Mouse (Mus musculus): ENCODE results near the gene Gnaz. TPM values are rescaled to one million over a fixed set of nuclear protein-coding genes. Genes with fewer than 3 reads are reported as not detected.
A peak's percentile ranks its signal among the peaks of the same experiment; 100 is the strongest.

The Gnaz gene
- polyA plus RNA-seq, 1 experiment from 2014 or later = 6.0 TPM

- 88% methylated on average over 1 of the region's 1 CpGs for WGBS
- Histone ChIP-seq H3K27ac (ENCODE audit: low read depth, low read length) (no peak overlapping the region), H3K9ac (ENCODE audit: low read depth, low read length) (no peak overlapping the region), H3K27me3 (ENCODE audit: control insufficient read depth, insufficient read depth, low read length) (no peaks in the 10 kb centered on the region), H3K36me3 (ENCODE audit: control insufficient read depth, insufficient read depth, low read length) (no peaks in the 10 kb centered on the region), H3K4me2 (replicated peaks; ENCODE audit: low read depth, low read length) (no peak overlapping the region), H3K4me3 (ENCODE audit: low read length) (no peak overlapping the region), H3K9me3 (ENCODE audit: control insufficient read depth, low read length) (no peaks in the 10 kb centered on the region), H3K4me1 (ENCODE audit: control insufficient read depth, insufficient read depth, low read length) (no peaks in the 10 kb centered on the region)
- no peak for ATAC-seq (ENCODE audit: low FRiP score, low TSS enrichment)
Measured at GRCm38 (mm10) chr10:74940795-74941194, 26.2 kb upstream of the Gnaz start.

GRCm38 (mm10) chr10:74952830-74953443, 14.0 kb upstream of the Gnaz start:
- Histone ChIP-seq H3K27ac (ENCODE audit: low read depth, low read length) (no peak overlapping the region), H3K4me1 (ENCODE audit: control insufficient read depth, insufficient read depth, low read length) (no peaks in the 10 kb centered on the region), H3K36me3 (ENCODE audit: control insufficient read depth, insufficient read depth, low read length) (no peaks in the 10 kb centered on the region), H3K27me3 (ENCODE audit: control insufficient read depth, insufficient read depth, low read length) (no peaks in the 10 kb centered on the region), H3K9ac (ENCODE audit: low read depth, low read length) (no peak overlapping the region), H3K4me2 (replicated peaks; ENCODE audit: low read depth, low read length) (no peak overlapping the region), H3K4me3 (ENCODE audit: low read length) (no peak overlapping the region), H3K9me3 (ENCODE audit: control insufficient read depth, low read length) (no peaks in the 10 kb centered on the region)
- ATAC-seq (ENCODE audit: low FRiP score, low TSS enrichment) = no peak
- WGBS = 55% methylated on average over 9 of the region's 9 CpGs

GRCm38 (mm10) chr10:74964380-74964779, 2.6 kb upstream of the Gnaz start:
- H3K4me2 ChIP-seq (replicated peaks; ENCODE audit: low read depth, low read length) = no peak overlapping the region
- no peaks in the 10 kb centered on the region for H3K36me3 ChIP-seq (ENCODE audit: control insufficient read depth, insufficient read depth, low read length)
- no peak overlapping the region for H3K27ac ChIP-seq (ENCODE audit: low read depth, low read length)
- WGBS = 76% methylated on average over 1 of the region's 1 CpGs
- no peak for ATAC-seq (ENCODE audit: low FRiP score, low TSS enrichment)
- H3K9me3 ChIP-seq (ENCODE audit: control insufficient read depth, low read length) = no peaks in the 10 kb centered on the region
- no peaks in the 10 kb centered on the region for H3K27me3 ChIP-seq (ENCODE audit: control insufficient read depth, insufficient read depth, low read length)
- peaks cover 20% of the 10 kb centered on the region for H3K4me1 ChIP-seq (ENCODE audit: control insufficient read depth, insufficient read depth, low read length)
- H3K4me3 ChIP-seq (ENCODE audit: low read length) = no peak overlapping the region
- H3K9ac ChIP-seq (ENCODE audit: low read depth, low read length) = no peak overlapping the region

- Histone ChIP-seq H3K9me3 (ENCODE audit: control insufficient read depth, low read length) (no peaks in the 10 kb centered on the region), H3K4me1 (ENCODE audit: control insufficient read depth, insufficient read depth, low read length) (peaks cover 20% of the 10 kb centered on the region), H3K36me3 (ENCODE audit: control insufficient read depth, insufficient read depth, low read length) (no peaks in the 10 kb centered on the region), H3K9ac (ENCODE audit: low read depth, low read length) (peak overlapping the region; percentile 60), H3K4me3 (ENCODE audit: low read length) (peak overlapping the region; percentile 67), H3K27me3 (ENCODE audit: control insufficient read depth, insufficient read depth, low read length) (no peaks in the 10 kb centered on the region), H3K27ac (ENCODE audit: low read depth, low read length) (no peak overlapping the region), H3K4me2 (replicated peaks; ENCODE audit: low read depth, low read length) (peak overlapping the region; percentile 94)
- ATAC-seq (ENCODE audit: low FRiP score, low TSS enrichment) = no peak; the same call in 1 of the 2 replicates
- WGBS = 4% methylated on average over 25 of the region's 25 CpGs
Measured at GRCm38 (mm10) chr10:74967651-74968267, 782 bp downstream of the Gnaz start.

- Histone ChIP-seq H3K36me3 (ENCODE audit: control insufficient read depth, insufficient read depth, low read length) (no peaks in the 10 kb centered on the region), H3K27ac (ENCODE audit: low read depth, low read length) (no peak overlapping the region), H3K4me3 (ENCODE audit: low read length) (no peak overlapping the region), H3K9me3 (ENCODE audit: control insufficient read depth, low read length) (no peaks in the 10 kb centered on the region), H3K9ac (ENCODE audit: low read depth, low read length) (no peak overlapping the region), H3K27me3 (ENCODE audit: control insufficient read depth, insufficient read depth, low read length) (no peaks in the 10 kb centered on the region), H3K4me1 (ENCODE audit: control insufficient read depth, insufficient read depth, low read length) (peaks cover 20% of the 10 kb centered on the region), H3K4me2 (replicated peaks; ENCODE audit: low read depth, low read length) (no peak overlapping the region)
- 88% methylated on average over 2 of the region's 2 CpGs for WGBS
- no peak for ATAC-seq (ENCODE audit: low FRiP score, low TSS enrichment)
Measured at GRCm38 (mm10) chr10:74969266-74969665, 2.3 kb downstream of the Gnaz start.

- peaks cover 9% of the 10 kb centered on the region for H3K4me1 ChIP-seq (ENCODE audit: control insufficient read depth, insufficient read depth, low read length)
- no peak overlapping the region for H3K27ac ChIP-seq (ENCODE audit: low read depth, low read length)
- WGBS = 65% methylated on average over 6 of the region's 6 CpGs
Measured at GRCm38 (mm10) chr10:74973026-74973425, 6.0 kb downstream of the Gnaz start.

GRCm38 (mm10) chr10:74975626-74976025, 8.6 kb downstream of the Gnaz start:
- Histone ChIP-seq H3K36me3 (ENCODE audit: control insufficient read depth, insufficient read depth, low read length) (no peaks in the 10 kb centered on the region), H3K4me2 (replicated peaks; ENCODE audit: low read depth, low read length) (no peak overlapping the region), H3K9ac (ENCODE audit: low read depth, low read length) (no peak overlapping the region), H3K27me3 (ENCODE audit: control insufficient read depth, insufficient read depth, low read length) (no peaks in the 10 kb centered on the region), H3K27ac (ENCODE audit: low read depth, low read length) (no peak overlapping the region), H3K9me3 (ENCODE audit: control insufficient read depth, low read length) (no peaks in the 10 kb centered on the region), H3K4me3 (ENCODE audit: low read length) (no peak overlapping the region), H3K4me1 (ENCODE audit: control insufficient read depth, insufficient read depth, low read length) (no peaks in the 10 kb centered on the region)
- WGBS = 81% methylated on average over 7 of the region's 7 CpGs
- no peak for ATAC-seq (ENCODE audit: low FRiP score, low TSS enrichment)

More at GRCm38 (mm10) chr10:74973026-74973425, 6.0 kb downstream of the Gnaz start:
- Histone ChIP-seq H3K4me3 (ENCODE audit: low read length) (no peak overlapping the region), H3K9ac (ENCODE audit: low read depth, low read length) (no peak overlapping the region), H3K27me3 (ENCODE audit: control insufficient read depth, insufficient read depth, low read length) (no peaks in the 10 kb centered on the region), H3K9me3 (ENCODE audit: control insufficient read depth, low read length) (no peaks in the 10 kb centered on the region), H3K36me3 (ENCODE audit: control insufficient read depth, insufficient read depth, low read length) (no peaks in the 10 kb centered on the region), H3K4me2 (replicated peaks; ENCODE audit: low read depth, low read length) (no peak overlapping the region)
- ATAC-seq (ENCODE audit: low FRiP score, low TSS enrichment) = no peak

GRCm38 (mm10) chr10:74976429-74976828, 9.5 kb downstream of the Gnaz start:
- Histone ChIP-seq H3K4me2 (replicated peaks; ENCODE audit: low read depth, low read length) (no peak overlapping the region), H3K27ac (ENCODE audit: low read depth, low read length) (no peak overlapping the region), H3K4me1 (ENCODE audit: control insufficient read depth, insufficient read depth, low read length) (no peaks in the 10 kb centered on the region), H3K36me3 (ENCODE audit: control insufficient read depth, insufficient read depth, low read length) (no peaks in the 10 kb centered on the region), H3K4me3 (ENCODE audit: low read length) (no peak overlapping the region), H3K27me3 (ENCODE audit: control insufficient read depth, insufficient read depth, low read length) (no peaks in the 10 kb centered on the region), H3K9ac (ENCODE audit: low read depth, low read length) (no peak overlapping the region), H3K9me3 (ENCODE audit: control insufficient read depth, low read length) (no peaks in the 10 kb centered on the region)
- ATAC-seq (ENCODE audit: low FRiP score, low TSS enrichment) = no peak
- WGBS = 85% methylated on average over 7 of the region's 7 CpGs

- no peak overlapping the region for H3K27ac ChIP-seq (ENCODE audit: low read depth, low read length)
- no peak for ATAC-seq (ENCODE audit: low FRiP score, low TSS enrichment)
- H3K9ac ChIP-seq (ENCODE audit: low read depth, low read length) = no peak overlapping the region
- no peak overlapping the region for H3K4me3 ChIP-seq (ENCODE audit: low read length)
- no peaks in the 10 kb centered on the region for H3K36me3 ChIP-seq (ENCODE audit: control insufficient read depth, insufficient read depth, low read length)
- no peaks in the 10 kb centered on the region for H3K9me3 ChIP-seq (ENCODE audit: control insufficient read depth, low read length)
- H3K4me1 ChIP-seq (ENCODE audit: control insufficient read depth, insufficient read depth, low read length) = no peaks in the 10 kb centered on the region
- H3K4me2 ChIP-seq (replicated peaks; ENCODE audit: low read depth, low read length) = no peak overlapping the region
- WGBS = 49% methylated on average over 4 of the region's 4 CpGs
- no peaks in the 10 kb centered on the region for H3K27me3 ChIP-seq (ENCODE audit: control insufficient read depth, insufficient read depth, low read length)
Measured at GRCm38 (mm10) chr10:74978056-74978455, 11.1 kb downstream of the Gnaz start.
